Mouse (Mus musculus) frontal cortex, postnatal 10 days (tissue): ENCODE results near the gene Vta1.

Experiments
- DNase-seq, 2 experiments: peaks; one replicate each; pipeline ENCODE4 v3.0.0; 2022; ENCODE audit warnings: low spot score in 2 of 2, mixed read lengths in 1 of 2

Vta1 gene

DNA sequence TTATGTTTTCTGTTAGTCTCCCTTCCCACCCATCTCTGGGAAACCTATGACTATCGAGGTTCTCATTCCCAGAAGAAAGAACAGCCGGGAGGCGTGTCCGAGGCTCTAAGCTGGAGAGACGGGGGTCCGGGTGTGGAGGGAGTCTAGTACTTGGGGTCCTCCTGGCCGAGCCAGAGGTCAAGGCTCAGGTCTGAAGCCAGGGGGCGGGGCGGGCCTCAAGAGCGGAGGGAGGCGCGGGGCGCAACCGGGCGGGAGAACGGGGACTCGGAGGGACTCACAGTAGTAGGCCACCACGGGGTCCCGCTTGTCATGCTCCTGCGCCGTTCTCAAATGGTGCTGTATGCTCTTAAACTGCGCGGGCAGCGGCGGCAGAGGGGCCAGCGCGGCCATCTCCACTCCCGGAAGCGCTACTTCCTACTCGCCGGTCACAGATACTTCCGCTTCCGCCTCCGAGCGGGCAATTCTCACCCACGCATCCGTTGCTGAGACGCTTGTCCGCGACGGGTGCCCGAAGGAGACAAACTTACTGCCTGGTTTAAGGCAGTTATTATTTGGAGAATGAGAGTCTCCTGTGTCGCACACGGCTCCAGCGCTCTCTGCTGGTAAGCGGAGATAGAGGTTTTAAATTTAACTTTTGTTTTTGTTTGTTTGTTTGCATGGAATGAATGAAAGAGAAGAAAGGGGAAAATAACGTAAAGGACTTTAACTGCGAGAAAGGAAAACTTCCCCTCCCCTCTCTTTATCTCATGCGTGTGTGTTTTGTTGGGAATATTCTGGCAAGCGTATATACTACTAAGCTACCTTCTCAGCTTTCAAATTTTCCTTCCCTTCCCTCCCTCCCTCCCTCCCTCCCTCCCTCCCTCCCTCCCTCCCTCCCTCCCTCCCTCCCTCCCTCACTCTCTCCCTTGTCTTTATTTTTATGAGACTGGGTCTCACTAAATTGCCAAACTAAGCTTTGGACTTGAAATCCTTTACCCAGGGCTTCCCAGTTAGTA, at the start of gene Vta1, which contains the start of gene Nmbr:
Gene Vta1 (minus strand): TSS at position 489 of the 995 bp plus-strand sequence.
Gene Nmbr (plus strand): TSS at position 520 of the 995 bp plus-strand sequence.
- DNase-seq: peak; percentile 96 to 98

DNA sequence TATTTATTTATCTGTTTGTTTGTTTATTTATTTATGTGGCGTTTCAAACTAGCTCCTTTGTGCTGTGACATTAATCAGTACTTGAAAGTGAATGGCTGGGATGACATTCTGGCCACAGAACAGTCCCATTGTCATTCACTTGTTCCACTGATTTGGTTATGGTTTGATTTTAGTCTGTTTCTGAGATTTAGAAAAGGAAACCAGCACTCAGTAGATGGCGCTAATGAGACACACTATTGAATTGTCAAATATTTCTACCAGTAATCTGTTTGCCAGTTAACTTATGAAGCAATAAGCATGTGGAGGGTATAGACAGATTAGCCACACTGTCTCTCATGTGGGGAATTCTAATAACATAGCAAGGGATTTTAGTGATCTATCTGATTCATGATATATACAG, 28.9 kb upstream of the Vta1 start:
- DNase-seq: peak in 1 of 2 experiments; percentile 13

DNA sequence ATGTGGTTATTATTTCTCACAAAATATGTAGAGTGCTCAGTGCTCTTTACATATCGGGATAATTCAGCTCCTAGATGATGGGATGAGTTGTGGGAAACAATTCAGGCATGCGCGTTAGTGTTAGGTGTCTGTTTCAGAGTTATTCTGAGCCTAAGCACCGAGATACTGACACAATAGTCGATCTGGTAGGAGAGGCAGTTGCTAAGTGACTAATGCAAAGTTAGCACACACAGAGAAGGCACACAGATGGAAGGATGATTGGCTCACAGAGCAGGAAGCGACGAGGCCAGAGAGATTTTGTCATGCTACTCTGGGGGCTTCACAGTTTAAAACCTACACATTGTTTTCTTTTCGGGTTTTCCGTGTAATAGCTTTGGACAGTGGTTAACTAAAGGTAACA, 20.3 kb upstream of the Vta1 start:
- peak in 1 of 2 experiments; percentile 8 for DNase-seq

DNA sequence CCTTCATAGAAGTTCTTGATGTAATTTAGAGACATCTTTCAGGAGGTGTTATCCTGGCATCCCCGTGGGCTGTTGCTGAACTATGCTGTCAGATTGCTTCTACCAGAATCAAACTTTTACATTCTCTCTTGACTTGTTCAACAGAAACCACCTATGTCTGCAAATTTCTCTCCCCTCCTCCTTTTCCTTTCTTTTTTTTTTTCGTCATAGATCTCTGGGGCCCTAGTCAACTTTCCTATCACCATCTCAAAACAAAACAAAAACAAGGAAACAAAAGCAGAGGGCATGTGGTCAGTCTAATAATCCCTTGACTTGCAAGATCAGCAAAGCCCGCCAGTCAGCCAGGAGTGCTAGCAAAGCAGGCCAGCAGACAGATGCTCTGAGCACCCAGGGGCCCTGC, 12.8 kb upstream of the Vta1 start, which contains the start of gene Gje1:
Gene Gje1 (minus strand): TSS at position 101 of the 400 bp plus-strand sequence.
- DNase-seq: no peak

DNA sequence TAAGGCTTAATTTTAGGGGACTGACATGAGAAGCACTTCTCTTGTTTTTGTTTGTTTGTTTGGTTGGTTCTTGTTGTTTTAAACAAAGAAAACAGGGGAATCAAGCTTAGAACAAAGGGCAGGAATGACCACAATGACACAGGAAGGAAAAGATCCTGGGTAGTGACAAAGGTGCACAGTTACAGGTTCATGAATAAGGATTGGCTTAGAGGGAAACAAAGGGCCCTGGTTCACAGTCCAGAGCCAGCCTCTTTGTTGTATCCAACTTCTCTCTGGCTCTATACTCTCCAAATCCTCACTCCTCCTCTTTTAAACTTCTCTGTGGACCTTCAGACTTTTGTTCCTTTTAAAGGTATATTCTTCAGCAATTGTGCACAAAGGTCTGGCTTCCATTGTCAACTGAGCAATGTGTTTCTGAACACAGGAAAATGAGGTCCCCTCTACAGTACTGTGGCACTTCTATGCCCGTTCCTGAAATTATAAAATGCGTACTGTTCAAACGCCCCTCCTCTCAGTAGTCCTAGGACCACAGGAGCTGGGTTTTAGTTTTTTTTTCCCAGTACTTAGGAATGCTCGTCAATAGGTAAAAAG, 1.4 kb downstream of the Vta1 start:
- no peak for DNase-seq

DNA sequence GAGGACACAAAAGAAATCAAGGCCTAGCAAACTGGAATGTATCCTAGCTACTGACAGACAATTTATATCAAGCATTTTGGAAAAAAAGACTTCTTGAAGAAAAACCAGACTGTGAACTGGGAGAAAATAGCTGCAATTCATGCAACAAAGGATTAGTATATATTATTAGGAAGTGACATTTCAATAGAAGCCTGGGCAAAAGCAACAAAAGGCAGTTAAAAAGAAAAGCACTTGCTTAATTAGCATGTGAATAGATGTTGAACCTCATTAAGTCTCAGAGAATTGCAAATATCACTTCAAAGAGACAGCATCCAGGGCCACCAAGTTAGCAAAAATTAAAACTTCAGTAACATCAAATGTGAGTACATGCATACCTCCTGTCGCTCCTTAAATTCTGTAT, 2.1 kb downstream of the Vta1 start:
- DNase-seq: no peak

DNA sequence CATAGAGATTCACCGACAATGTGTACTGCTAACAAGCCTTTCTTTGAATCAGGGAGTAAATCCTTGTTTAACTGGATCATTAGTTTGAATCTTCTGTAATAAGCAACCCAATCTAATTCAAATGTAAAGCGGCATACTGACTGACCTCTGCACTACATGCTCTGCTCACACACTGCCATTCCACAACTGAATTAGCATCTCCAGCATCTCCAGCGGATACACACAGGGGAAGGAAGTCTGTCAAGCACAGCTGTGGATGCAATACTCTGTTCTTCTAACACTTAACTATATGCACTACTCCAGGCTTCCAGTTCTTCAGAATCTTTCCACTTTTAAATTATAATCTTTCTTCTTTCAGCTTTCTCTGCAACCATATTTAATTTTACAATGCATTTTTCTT, 15.0 kb downstream of the Vta1 start:
- DNase-seq: no peak

DNA sequence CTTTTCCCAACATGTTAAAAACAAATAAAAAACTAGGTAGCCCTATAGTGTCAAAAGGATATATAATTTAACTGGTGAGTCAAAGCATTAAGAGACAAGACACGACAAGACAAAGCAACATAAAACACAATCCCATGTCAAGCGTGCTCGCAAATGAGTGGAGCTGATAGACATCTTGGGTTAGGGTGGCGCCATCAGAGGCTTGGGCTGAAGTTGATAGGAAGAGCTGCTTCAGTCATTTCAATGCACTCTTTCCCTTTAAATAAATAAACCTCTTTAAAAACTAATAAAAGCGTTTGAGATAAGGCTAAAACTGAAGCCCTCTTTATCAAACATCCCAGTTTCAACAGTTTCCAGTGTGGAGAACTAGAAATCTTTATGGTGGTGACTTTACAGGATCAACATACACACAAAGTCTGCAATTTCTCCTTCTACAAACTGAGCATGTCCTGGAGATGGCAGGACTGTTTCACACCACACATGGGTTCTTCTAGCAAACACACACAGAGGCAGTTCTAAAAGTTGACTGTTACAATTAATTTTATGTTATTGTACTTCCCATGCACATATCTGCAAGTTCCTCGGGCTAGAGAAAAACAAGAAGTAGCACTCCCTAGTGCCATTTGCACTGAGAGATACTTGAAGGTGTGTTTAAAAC, 16.4 kb downstream of the Vta1 start:
- no peak for DNase-seq

DNA sequence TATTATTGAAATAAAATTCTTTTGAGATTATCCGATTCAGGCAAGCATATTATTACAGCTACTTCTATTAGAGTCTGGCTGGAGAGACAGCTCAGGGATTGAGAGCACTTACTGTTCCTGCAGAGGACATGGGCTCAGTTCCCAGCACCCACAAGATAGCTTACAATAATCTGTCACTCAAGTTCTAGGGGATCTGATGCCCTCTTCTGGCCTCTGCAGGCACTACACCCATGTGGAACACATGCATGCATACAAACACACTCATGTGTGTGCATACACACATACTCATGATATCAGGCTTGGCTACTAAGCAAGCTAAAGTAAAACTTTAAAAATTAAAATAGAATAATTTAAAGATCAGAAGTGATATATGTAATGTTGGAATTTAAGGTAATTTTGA, 19.7 kb downstream of the Vta1 start:
- no peak for DNase-seq

DNA sequence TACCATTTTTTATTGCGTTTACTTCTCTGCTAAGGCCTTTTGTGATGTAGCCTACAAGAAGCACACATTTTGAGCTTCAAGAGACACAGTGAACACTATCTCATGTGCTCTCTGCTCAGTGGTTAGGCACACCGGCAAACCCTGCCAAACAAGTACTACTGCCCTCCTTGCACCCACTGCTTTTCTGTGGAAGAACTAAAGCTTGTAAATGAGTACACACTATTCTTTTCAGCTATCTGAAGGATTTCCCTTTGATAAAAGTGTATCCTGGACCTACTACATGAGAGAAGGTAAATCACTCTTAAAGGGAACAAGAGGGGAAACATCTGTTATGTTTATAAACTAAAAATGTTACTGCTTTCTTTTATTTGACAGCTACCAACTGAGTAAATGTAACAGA, 39.2 kb downstream of the Vta1 start:
- DNase-seq: no peak

DNA sequence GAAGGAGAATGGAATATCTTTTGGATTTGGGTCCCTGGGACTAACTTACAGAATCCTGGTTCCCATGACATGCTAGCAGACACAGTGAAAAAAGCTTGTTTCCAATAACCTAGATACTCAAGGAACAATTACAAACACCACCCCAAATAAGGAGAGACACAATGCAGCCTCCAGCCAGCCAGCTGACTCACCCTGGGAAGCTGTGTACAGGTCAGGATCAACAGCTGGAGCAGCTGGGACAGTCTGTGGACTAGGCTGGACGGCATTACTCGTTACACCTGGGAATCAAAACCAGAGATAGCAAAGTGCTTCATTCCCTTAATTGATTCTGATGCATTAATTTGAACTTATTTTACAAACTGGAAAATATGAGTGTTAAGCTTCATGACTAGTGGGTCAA, 44.5 kb downstream of the Vta1 start:
- DNase-seq: no peak

DNA sequence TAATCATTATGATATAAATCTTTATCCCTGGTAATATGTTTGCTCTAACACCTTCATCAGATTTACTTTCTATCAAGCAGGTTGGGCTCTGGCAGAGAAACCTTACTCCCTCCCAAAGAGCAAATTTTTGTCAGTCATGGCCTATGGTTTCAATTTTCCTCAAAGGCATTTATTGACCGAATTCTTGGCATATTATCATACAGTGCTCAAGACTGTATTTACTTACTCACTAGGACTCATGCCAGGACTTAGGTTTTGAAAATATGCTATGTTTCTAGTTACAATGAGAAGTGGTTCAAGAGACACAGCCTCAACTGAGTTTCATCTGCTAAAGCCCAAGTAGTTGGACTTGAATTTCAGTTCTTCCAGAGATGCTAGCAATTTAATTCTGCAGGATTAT, 65.7 kb downstream of the Vta1 start:
- no peak for DNase-seq

DNA sequence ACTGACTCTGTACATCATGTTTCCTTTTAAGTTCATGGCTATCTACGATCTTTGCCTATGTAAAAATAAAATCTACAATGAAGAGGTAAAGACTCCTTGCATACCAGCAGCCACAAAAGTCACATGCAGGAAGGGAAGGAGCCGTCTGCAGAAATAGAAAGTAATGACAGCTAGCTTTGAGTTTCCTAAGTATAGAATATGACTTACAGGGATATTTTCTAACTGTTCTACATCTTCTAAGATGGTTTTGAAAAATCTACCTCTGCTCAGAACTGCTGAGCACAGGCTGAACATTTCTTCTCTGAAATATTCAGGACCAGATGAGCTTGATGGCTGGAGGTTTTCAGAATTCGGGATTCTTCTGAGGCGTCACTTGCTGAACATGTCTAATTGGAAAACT, 66.3 kb downstream of the Vta1 start:
- DNase-seq: no peak

DNA sequence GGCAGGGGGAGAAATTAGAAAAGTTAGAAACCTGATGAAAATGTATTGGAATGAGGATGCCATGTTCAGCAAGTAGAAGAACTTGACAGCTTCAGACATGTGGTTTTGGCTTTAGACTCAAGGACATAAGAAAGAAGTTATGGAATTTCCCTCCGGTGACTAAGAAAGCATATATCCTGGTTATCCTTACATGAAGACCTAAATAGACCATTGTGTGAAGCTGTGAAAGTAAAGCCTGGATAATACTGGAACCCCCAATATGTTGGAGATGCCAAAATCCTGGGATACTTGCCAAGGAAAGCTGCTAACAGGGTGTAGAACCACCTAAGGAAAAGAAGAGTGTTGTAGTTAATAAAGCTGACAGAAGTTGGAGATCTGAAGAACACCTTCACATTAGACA, 79.7 kb downstream of the Vta1 start:
- DNase-seq: no peak

DNA sequence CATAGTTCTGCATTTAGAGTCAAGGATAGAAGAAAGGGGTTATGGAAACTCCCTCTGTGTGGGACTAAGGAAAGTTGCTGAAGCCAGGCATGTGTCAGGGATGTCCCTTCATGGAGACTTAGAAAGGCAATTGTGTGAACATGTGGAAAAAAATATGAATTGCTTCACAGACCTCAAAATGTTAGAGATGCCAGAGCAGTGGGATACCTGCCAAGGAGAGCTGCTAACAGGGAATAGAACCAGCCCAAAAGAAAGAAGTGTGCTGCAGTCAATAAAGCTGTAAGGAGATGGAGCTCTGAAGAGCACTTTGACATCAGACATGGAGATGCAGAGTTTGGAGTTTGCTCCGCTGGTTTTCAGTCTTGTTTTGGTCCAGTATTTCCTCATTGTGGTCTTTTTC, 86.2 kb downstream of the Vta1 start:
- DNase-seq: no peak

DNA sequence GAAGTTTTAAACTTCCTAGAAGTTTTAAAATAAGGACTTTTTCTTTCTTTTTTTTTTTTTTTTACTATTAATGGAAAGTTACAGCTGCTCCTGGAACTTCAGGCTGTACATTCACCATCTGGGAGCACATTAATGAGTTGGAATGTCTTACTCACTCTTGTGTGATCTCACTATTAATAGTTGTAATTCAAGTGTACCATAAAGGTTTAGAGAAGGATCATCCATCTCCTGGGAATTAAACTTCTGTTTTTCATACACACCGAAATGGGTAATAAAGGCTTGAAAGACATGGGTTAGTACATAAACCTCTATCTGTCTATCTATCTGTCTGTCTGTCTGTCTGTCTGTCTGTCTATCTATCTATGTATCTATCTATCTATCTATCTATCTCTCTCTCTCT, 87.1 kb downstream of the Vta1 start:
- no peak for DNase-seq

DNA sequence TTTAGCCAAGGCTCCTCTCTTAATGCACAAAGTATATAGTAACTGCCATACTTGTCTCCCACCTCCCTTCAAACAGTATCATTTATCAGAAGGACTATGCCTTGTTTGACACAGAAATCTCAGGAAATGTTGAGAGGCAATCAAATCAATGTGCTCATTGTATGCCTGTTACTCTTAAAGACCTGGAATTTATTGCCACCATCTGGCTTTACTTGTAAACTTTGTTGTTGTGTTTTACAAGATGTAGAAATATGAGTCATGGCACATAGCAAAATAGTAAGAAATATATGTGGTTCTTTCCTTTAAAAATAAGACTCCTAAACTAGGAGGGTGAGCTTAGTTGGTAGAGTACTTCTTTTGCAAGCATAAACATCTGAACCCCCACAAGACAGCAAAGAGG, 89.9 kb downstream of the Vta1 start:
- no peak for DNase-seq

DNA sequence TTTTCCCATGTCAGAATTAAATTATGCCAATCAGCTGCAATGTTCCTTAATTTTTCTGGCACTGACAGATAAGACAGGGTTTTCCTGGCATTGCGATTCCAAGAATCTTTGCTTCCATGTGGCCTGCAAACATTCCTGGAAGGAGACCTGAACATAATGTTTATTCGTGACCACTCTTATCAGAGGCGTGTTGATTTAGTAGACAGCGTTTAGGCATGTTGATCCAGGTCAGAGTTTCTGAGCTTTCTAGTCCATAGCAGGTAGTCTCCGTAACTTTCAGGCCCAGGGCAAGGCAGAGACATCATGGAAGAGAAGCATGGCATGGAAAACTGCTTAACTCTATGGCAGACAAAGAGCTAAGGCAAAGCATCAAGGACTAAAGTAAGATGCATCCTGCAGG, 97.8 kb downstream of the Vta1 start:
- no peak for DNase-seq
